Mouse (Mus musculus): Measurements from ENCODE around the gene Slc35f4. TPM values are rescaled to one million over a fixed set of nuclear protein-coding genes. Genes with fewer than 3 reads are reported as not detected.
A peak's percentile ranks its signal among the peaks of the same experiment; 100 is the strongest.

Gene Slc35f4
- total and polyA plus RNA-seq, 3 experiments, result not detected

- peak; percentile 5 for DNase-seq
These were observed 177.5 kb downstream of the Slc35f4 start for GRCm38 (mm10) chr14:49348164-49348896.

- no peak for DNase-seq
These were observed 180.0 kb downstream of the Slc35f4 start for GRCm38 (mm10) chr14:49345835-49346234.

GRCm38 (mm10) chr14:49337011-49337410 is 188.8 kb downstream of the Slc35f4 start:
- DNase-seq, result no peak

- no peak for DNase-seq
These were observed 192.0 kb downstream of the Slc35f4 start for GRCm38 (mm10) chr14:49333841-49334240.

- DNase-seq, result no peak
These were observed 209.4 kb downstream of the Slc35f4 start for GRCm38 (mm10) chr14:49316493-49316894.

GRCm38 (mm10) chr14:49313981-49314380 is 211.9 kb downstream of the Slc35f4 start:
- no peak for DNase-seq

- no peak for DNase-seq
These were observed 212.5 kb downstream of the Slc35f4 start for GRCm38 (mm10) chr14:49313376-49313775.

- no peak for DNase-seq
These were observed 214.3 kb downstream of the Slc35f4 start for GRCm38 (mm10) chr14:49311548-49311947.

GRCm38 (mm10) chr14:49311091-49311492 is 214.8 kb downstream of the Slc35f4 start:
- DNase-seq, result no peak

GRCm38 (mm10) chr14:49309670-49310069 is 216.2 kb downstream of the Slc35f4 start:
- no peak for DNase-seq

GRCm38 (mm10) chr14:49308591-49308990 is 217.3 kb downstream of the Slc35f4 start:
- no peak for DNase-seq

GRCm38 (mm10) chr14:49307842-49308241 is 218.0 kb downstream of the Slc35f4 start:
- DNase-seq, result no peak

- DNase-seq, result peak; percentile 23
These were observed 220.1 kb downstream of the Slc35f4 start for GRCm38 (mm10) chr14:49305534-49306409.

- no peak for DNase-seq
These were observed 223.5 kb downstream of the Slc35f4 start for GRCm38 (mm10) chr14:49302271-49302857.

GRCm38 (mm10) chr14:49300981-49301619 is 224.7 kb downstream of the Slc35f4 start:
- peak; percentile 14 for DNase-seq

GRCm38 (mm10) chr14:49300326-49300725 is 225.5 kb downstream of the Slc35f4 start:
- DNase-seq, result no peak

GRCm38 (mm10) chr14:49293802-49294449 is 231.9 kb downstream of the Slc35f4 start:
- no peak for DNase-seq

GRCm38 (mm10) chr14:49290029-49290745 is 235.7 kb downstream of the Slc35f4 start:
- DNase-seq, result no peak

- no peak for DNase-seq
These were observed 241.8 kb downstream of the Slc35f4 start for GRCm38 (mm10) chr14:49283784-49284655.

- DNase-seq, result no peak
These were observed 247.0 kb downstream of the Slc35f4 start for GRCm38 (mm10) chr14:49278880-49279279.
